Mouse (Mus musculus) limb, embryonic 15.5 days (tissue): ENCODE measurements around the gene Cnot2. TPM values are rescaled to one million over a fixed set of nuclear protein-coding genes. Genes with fewer than 3 reads are reported as not detected.

Experiments used
- ATAC-seq: fragments of 200-750 bp; cut with Nextera tagmentation; 2 replicates; pipeline ENCODE4 v1.8.0; 2017; ENCODE audit warnings: low read depth, moderate TSS enrichment; ENCODE audit not compliant: insufficient number of reproducible peaks, low FRiP score, low TSS enrichment
- H3K27ac ChIP-seq: fragments of 300-500 bp; sonication (generic); 2 replicates; pipeline ENCODE4 v1.5.1; 2015; ENCODE audit warnings: moderate library complexity, mild to moderate bottlenecking, inconsistent platforms
- H3K27me3 ChIP-seq: fragments of 300-500 bp; sonication (generic); 2 replicates; pipeline ENCODE4 v1.6.1; 2015; ENCODE audit warnings: inconsistent platforms
- H3K36me3 ChIP-seq: fragments of 300-500 bp; sonication (generic); 2 replicates; pipeline ENCODE4 v1.6.1; 2015; ENCODE audit warnings: inconsistent platforms
- H3K4me1 ChIP-seq: fragments of 300-500 bp; sonication (generic); 2 replicates; pipeline ENCODE4 v1.6.1; 2015; ENCODE audit warnings: inconsistent platforms
- H3K4me2 ChIP-seq: fragments of 300-500 bp; sonication (generic); 2 replicates; pipeline ENCODE4 v1.6.1; 2015; ENCODE audit warnings: mild to moderate bottlenecking, inconsistent platforms
- H3K4me3 ChIP-seq: fragments of 300-500 bp; sonication (generic); 2 replicates; pipeline ENCODE4 v1.5.1; 2015; ENCODE audit warnings: mild to moderate bottlenecking, inconsistent platforms
- H3K9ac ChIP-seq: fragments of 300-500 bp; sonication (generic); 2 replicates; pipeline ENCODE4 v1.6.1; 2015; ENCODE audit warnings: inconsistent platforms
- H3K9me3 ChIP-seq: fragments of 300-500 bp; sonication (generic); 2 replicates; pipeline ENCODE4 v1.6.1; 2016; ENCODE audit warnings: inconsistent platforms
- WGBS: fragments of 180-500 bp; shearing (Covaris S2); methylation state at CpG from one replicate; pipeline ENCODE4 v1.1.7; 2015; 5-methylcytosine and 5-hydroxymethylcytosine counted together
- polyA plus RNA-seq: library from polyadenylated mRNA; unstranded; fragments of >200 nt; fragmentation: Nextera tagmentation; extraction: Ambion mirVana; gene quantifications from 2 replicates; pipeline ENCODE4 v1.2.1, GENCODE M21; 2015

Cnot2 gene
- polyA plus RNA-seq, 1 experiment from 2014 or later: 108 TPM

DNA sequence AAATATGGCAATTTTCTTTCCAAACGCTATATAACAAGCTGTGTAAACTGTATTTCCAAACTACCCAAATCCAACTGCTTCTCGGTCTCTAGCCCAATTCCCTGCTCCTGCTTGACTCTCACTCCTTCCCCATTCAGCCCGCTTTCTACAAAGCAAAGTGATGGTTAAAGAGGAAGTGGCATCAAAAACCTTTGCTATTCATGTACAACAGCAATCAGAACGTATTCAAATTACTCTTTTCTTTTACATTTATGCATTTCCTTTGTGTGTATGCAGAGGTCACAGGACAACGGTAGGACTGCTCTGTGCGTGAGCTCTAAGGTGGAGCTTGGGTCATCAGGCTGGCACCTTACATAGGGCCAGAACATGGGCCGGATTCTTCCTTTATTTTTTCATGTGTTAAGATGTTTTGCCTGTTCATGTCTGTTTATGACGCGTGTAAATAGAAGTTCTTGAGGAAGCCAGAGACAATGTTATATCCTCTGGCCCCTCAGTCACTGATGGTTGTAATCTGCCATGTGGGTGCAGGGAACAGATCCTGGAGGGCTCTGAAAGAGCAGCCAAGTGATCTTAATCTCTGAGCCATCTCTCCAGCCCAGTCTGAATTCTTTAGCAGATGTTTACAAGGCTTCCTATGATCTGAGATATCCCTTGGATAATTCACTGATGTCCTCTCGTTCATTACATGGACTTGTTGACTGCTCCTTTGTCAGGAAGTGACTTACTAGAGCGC is 68.6 kb downstream of the Cnot2 start:
- Histone ChIP-seq H3K9me3 (no peaks in the 10 kb centered on the region), H3K4me2 (no peak overlapping the region), H3K27me3 (no peaks in the 10 kb centered on the region), H3K27ac (no peak overlapping the region), H3K9ac (no peak overlapping the region), H3K36me3 (peaks cover 5% of the 10 kb centered on the region; the same call in 1 of the 2 replicates), H3K4me3 (no peak overlapping the region), H3K4me1 (no peaks in the 10 kb centered on the region)
- no peak for ATAC-seq
- WGBS: 90% methylated on average over 11 of the region's 11 CpGs

DNA sequence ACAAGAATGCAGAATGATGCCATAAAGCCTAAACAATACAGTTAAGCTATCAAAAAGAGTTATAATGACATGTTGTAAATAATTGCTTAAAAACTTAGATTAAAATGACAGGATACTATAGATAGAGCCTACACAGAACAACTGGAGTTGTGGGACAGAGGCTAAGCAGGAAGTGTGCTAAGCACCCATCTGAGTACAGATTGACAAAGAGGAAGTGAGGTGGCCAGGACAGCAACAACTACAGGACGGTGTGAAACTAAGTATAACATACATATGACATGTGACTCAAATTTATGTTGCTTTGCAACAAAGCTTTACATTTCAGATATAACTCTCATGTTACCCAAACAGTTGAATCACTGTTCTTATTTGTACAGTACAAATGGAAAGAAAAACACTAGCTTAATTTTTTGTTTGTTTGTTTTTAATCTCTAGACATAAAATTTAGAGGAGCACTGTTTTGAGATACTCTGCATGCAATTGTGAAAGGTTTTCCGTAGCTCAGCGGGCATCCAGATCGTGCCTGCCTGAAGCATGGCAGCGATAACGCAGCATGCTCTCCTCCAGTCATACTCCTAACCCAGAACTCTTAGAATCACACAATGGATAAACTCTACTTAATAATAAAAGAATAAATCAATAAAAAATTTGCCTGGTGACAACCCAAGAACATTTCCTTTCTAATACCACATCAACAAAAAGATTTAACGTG is 75.9 kb downstream of the Cnot2 start:
- Histone ChIP-seq H3K4me3 (no peak overlapping the region), H3K4me2 (no peak overlapping the region), H3K9me3 (no peaks in the 10 kb centered on the region), H3K27ac (no peak overlapping the region), H3K27me3 (no peaks in the 10 kb centered on the region), H3K36me3 (no peaks in the 10 kb centered on the region; the same call in 1 of the 2 replicates), H3K4me1 (no peaks in the 10 kb centered on the region), H3K9ac (no peak overlapping the region)
- no peak for ATAC-seq
- 84% methylated on average over 7 of the region's 7 CpGs for WGBS

DNA sequence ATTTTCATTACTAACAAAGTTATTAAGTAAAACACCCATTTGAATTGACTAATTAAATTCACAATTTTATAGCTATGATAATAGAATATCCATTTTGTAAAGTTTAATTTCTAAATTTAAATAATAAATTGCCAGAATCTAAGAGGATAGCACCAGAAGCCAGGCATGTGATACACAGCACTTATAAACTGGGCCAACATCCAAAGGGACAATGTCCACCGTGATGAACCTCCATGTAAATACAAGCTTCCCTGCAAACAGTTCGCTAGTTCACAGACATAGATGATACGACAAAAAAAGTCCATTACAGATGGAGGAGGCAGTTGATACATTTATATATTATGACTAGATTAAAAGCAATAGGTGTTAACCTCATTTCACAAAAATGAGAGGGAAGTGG is 88.5 kb downstream of the Cnot2 start:
- Histone ChIP-seq H3K27ac (no peak overlapping the region), H3K9me3 (no peaks in the 10 kb centered on the region), H3K9ac (no peak overlapping the region), H3K4me3 (no peak overlapping the region), H3K27me3 (no peaks in the 10 kb centered on the region), H3K4me2 (no peak overlapping the region), H3K36me3 (peaks cover 37% of the 10 kb centered on the region), H3K4me1 (no peaks in the 10 kb centered on the region)
- WGBS: 93% methylated on average over 3 of the region's 3 CpGs
- no peak for ATAC-seq

DNA sequence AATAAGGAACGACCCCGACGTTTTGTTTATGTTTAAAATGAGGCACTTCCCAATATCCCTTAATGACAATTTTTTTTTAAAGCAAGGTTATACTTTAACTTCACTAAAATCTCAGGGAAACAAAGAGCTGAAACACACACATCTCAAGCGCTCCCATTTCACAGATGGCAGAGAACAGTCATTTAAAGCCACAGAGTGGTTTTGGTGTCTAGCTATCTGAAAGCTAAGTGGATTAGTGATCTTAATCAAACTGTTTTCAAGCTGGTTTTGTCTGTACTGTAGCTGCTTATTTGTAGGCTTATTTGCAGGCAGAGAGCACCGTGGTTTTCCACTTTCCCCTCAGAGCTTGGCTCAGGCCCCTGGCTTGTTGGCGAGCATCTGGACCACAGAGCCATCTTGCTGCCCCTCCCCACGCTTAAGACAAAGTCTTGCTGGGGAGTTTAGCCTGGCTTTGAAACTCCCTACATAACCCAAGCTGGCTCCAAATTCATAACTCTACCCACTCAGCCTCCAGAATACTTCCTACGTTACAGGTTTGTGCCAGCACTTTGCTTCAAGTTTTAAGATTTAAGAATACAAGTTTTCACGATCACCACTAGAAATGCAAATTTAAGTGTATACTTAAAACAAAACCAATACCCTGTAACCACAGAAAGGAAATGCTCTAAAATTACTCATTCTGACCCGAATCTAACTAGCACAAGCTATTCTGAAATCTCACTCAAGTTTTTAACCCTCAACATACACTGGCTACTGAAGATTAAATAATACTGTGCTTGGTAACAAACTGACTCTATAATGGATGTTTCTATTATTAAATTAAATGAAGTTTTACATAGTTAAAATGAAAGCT is 94.2 kb downstream of the Cnot2 start:
- Histone ChIP-seq H3K4me3 (no peak overlapping the region), H3K4me2 (no peak overlapping the region), H3K9me3 (no peaks in the 10 kb centered on the region), H3K9ac (no peak overlapping the region), H3K27me3 (no peaks in the 10 kb centered on the region), H3K36me3 (peaks cover 36% of the 10 kb centered on the region), H3K4me1 (no peaks in the 10 kb centered on the region), H3K27ac (no peak overlapping the region)
- ATAC-seq: no peak
- WGBS: 69% methylated on average over 10 of the region's 10 CpGs

DNA sequence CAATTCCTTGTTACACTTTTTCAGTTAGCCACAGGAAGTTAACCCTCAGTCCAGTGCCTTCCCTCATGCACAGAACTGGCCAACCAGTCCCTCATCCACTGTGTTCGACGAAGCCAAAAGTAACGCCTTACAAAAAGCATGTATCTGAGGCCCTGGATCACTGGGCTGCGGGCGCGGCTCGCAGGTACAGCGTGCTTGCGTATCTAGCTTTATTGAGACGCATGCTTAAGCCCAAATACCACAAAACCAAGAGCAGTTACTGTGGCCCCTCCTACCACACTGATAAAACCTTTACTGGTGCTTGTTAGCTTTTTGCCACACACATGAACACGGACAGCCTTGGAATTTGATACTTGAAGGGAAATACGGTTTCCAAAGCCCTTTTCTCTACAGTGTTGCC is 99.4 kb downstream of the Cnot2 start:
- H3K4me2 ChIP-seq: no peak overlapping the region
- H3K27ac ChIP-seq: no peak overlapping the region
- no peaks in the 10 kb centered on the region for H3K9me3 ChIP-seq
- H3K4me1 ChIP-seq: no peaks in the 10 kb centered on the region
- H3K4me3 ChIP-seq: no peak overlapping the region
- no peak overlapping the region for H3K9ac ChIP-seq
- H3K27me3 ChIP-seq: no peaks in the 10 kb centered on the region
- no peak for ATAC-seq
- peaks cover 27% of the 10 kb centered on the region for H3K36me3 ChIP-seq
- WGBS: 72% methylated on average over 12 of the region's 12 CpGs

DNA sequence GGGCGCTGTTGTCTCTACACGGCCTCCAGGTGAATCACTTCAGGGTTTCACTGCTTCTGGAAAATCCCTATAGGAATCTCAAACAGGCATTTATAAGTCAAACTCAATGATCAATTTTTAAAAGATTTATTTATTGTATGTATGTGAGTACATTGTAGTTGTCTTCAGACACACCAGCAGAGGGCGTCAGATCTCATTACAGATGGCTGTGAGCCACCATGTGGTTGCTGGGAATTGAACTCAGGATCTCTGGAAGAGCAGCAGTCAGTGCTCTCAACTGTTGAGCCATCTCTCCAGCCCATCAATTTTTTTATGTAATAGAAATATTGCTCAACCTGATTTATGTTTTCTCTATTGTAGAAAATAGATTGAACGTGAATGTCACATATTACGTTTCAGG is 100.3 kb downstream of the Cnot2 start:
- H3K9me3 ChIP-seq: no peaks in the 10 kb centered on the region
- peaks cover 21% of the 10 kb centered on the region for H3K36me3 ChIP-seq
- no peak overlapping the region for H3K4me2 ChIP-seq
- no peaks in the 10 kb centered on the region for H3K27me3 ChIP-seq
- H3K4me1 ChIP-seq: no peaks in the 10 kb centered on the region
- no peak for ATAC-seq
- WGBS: 87% methylated on average over 5 of the region's 5 CpGs
- H3K9ac ChIP-seq: no peak overlapping the region
- no peak overlapping the region for H3K4me3 ChIP-seq
- H3K27ac ChIP-seq: no peak overlapping the region

DNA sequence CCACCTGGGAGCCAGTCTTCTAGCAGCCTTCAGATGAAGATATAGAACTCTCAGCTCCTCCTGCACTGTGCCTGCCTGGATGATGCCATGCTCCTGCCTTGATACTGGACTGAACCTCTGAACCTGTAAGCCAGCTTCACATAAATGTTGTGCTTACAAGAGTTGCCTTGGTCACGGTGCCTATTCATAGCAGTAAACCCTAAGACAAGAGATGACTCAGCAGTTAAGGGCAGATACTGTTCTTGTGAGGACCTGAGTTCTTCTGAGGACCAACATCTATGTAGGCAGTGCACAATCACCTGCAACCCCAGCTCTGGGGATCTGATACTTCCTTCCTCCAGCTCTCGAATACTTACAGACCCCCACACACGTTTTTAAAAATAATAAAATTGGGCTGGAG is 104.8 kb downstream of the Cnot2 start:
- no peak overlapping the region for H3K27ac ChIP-seq
- H3K27me3 ChIP-seq: no peaks in the 10 kb centered on the region
- WGBS: 93% methylated on average over 3 of the region's 3 CpGs
- no peaks in the 10 kb centered on the region for H3K36me3 ChIP-seq
- no peak for ATAC-seq
- no peak overlapping the region for H3K4me2 ChIP-seq
- no peaks in the 10 kb centered on the region for H3K9me3 ChIP-seq
- no peak overlapping the region for H3K9ac ChIP-seq
- no peak overlapping the region for H3K4me3 ChIP-seq
- H3K4me1 ChIP-seq: peaks cover 15% of the 10 kb centered on the region

DNA sequence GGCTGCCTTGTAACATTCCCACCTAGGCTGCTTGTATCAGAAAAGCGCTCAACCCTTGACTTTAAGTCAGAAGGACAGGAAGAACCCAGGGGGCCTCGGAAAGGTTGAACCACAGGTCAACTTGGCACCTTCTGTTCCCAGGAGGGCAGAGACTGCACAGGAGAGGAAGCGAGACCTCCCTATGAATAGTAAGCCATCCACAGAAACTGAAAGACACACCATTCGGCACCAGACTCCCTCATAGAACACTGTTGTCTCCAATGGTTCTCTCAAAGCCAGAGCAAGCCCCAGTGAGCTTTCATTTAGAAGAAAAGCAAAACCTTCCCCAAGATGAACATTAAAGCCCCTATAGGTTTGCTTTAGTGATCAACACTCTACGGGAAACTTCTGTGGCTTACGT is 105.6 kb downstream of the Cnot2 start:
- WGBS: 67% methylated on average over 6 of the region's 6 CpGs
- Histone ChIP-seq H3K4me3 (no peak overlapping the region), H3K4me2 (no peak overlapping the region), H3K27ac (no peak overlapping the region; the same call in 1 of the 2 replicates), H3K27me3 (no peaks in the 10 kb centered on the region), H3K9me3 (no peaks in the 10 kb centered on the region), H3K36me3 (no peaks in the 10 kb centered on the region), H3K4me1 (peaks cover 15% of the 10 kb centered on the region), H3K9ac (no peak overlapping the region)
- ATAC-seq: no peak

DNA sequence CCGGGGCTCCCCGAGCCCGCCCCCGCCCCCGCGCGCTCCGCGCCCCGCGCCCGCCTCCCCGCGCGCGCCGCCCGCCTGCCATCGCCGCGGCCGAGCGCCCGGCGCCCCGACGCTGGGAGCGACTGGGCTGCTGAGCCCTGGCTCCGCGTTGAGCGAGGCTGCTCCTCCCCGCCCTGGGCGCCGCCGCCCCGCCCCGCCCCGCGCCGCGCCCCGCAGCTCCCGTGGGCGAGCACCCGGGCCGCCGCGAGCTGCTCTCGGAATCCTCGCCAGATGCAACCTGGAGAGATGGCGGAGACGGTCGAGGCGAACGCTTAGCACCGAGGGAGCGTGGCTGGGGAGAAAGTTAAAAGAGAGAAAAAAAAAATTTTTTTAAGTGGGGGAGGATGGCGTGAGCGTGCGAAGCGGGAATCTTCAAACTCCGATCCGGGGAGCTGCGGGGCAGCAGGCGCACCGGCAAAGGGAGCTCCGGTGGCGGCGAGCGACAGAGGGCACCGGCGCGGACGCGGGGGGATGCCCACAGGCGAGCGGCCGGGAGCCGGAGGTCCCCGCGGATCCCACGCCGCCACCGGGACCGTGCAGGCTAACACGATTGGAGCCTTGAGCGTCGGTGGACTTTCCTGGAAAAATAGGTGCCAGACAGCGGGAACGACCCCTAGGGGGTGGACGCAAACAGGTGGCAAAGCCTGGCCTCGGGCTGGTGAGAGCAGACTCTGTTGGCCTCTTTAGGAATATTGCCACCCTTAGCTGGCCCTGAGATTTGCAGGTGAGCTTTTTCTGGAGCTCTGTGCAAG is 107.4 kb downstream of the Cnot2 start, which contains the start of gene Kcnmb4:
Gene Kcnmb4 (minus strand): TSS at position 120 of the 791 bp plus-strand sequence.
- Histone ChIP-seq H3K4me1 (peaks cover 15% of the 10 kb centered on the region), H3K36me3 (no peaks in the 10 kb centered on the region), H3K27ac (peak within 1 kb of the TSS; percentile 61), H3K4me2 (peak within 1 kb of the TSS; percentile 96), H3K9me3 (no peaks in the 10 kb centered on the region), H3K4me3 (peak within 1 kb of the TSS; percentile 68), H3K9ac (peak within 1 kb of the TSS; percentile 66), H3K27me3 (no peaks in the 10 kb centered on the region)
- ATAC-seq: peak; percentile 74
- under 1% methylated on average over 69 of the region's 92 CpGs for WGBS

DNA sequence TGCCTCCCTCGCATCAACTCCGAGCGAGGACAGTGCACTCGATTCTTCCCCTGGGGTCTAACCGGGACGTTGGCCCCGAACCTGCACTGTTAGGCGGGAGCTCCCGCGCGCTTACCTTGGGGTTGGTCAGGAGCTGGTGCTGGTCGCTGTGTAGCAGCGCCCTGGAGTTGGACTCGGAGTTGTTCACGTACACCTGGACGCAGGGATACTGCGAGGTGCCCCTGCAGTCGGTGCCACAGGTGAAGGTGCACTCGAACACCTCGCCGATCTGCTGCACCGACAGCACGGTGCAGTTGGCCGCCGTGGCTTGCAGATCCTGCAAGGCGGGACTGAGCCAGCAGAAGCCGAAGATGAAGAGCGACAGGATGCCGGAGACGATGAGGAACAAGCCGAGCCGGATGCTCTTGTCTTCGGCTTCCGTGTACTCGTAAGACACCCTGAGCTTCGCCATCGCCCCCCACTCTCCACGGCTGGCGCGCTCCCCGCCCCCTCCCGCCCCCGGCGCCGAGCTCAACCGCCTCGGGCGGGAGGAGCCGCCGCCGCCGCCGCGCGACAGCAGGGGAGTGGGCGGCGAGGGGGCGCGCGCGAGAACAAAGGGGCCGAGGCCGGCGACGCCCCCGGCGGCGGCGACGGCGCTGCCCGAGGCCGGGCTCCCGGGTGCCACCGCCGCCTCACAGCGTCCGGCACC is 108.1 kb downstream of the Cnot2 start:
- Histone ChIP-seq H3K4me2 (peak overlapping the region; percentile 96), H3K4me3 (peak overlapping the region; percentile 68), H3K4me1 (peaks cover 15% of the 10 kb centered on the region), H3K36me3 (no peaks in the 10 kb centered on the region), H3K27ac (peak overlapping the region; percentile 61), H3K9ac (peak overlapping the region; percentile 66), H3K27me3 (no peaks in the 10 kb centered on the region), H3K9me3 (no peaks in the 10 kb centered on the region)
- ATAC-seq: peak; percentile 48
- under 1% methylated on average over 73 of the region's 78 CpGs for WGBS

DNA sequence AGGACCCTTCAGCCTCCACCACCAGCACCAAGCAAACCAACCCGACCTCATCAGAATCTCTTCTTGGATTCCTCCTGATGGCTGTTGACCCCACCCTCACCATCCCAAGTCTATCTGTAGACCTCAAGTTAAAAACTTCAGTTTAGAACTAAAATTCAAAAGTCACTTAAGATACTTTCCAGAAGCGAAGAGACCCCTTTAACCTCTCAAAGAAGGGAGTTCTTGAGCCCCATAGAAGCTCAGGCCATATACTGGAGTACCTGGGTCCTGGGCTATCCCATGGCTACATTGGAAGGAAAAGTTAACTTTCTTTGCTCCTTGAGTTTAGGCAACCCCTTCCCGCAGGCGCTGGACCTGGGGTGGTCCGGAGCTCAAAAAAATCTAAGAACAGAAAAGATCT is 108.7 kb downstream of the Cnot2 start:
- WGBS: 8% methylated on average over 5 of the region's 5 CpGs
- Histone ChIP-seq H3K4me2 (peak overlapping the region; percentile 96), H3K27me3 (no peaks in the 10 kb centered on the region), H3K9me3 (no peaks in the 10 kb centered on the region), H3K4me1 (peaks cover 15% of the 10 kb centered on the region), H3K27ac (no peak overlapping the region), H3K4me3 (peak overlapping the region; percentile 68), H3K9ac (peak overlapping the region; percentile 66), H3K36me3 (no peaks in the 10 kb centered on the region)
- no peak for ATAC-seq
